24 mouse cellular contexts compared by ENCODE assay signal in genomic region chr7:19762283-19762682, GRCm38 (mm10). TPM values are rescaled to one million over a fixed set of nuclear protein-coding genes. Genes with fewer than 3 reads are reported as not detected.
A peak's percentile ranks its signal among the peaks of the same experiment; 100 is the strongest.
DNase-seq lines count a peak whose midpoint lies in the region; ATAC-seq and TF ChIP-seq lines count a peak whose summit lies in the region.
"Had no signal": no experiment of that assay in that cellular context is flagged by ENCODE, and none has a peak within 500 bp of the region (broad histone marks: within the 10 kb centered on the region; RNA-seq: fewer than 3 reads in every experiment).

No protein-coding gene starts in this region.

- no peaks in the 10 kb centered on the region for H3K27me3 ChIP-seq in heart, embryonic 11.5 days (ENCODE audit: control insufficient read depth, insufficient read depth, low read length)
- no peaks in the 10 kb centered on the region for H3K27me3 ChIP-seq in kidney, embryonic 14.5 days (ENCODE audit: control insufficient read depth, insufficient read depth, low read length)
- no peaks in the 10 kb centered on the region for H3K27me3 ChIP-seq in lung, embryonic 14.5 days (ENCODE audit: insufficient read depth, low read length)
- no peaks in the 10 kb centered on the region for H3K27me3 ChIP-seq in limb, embryonic 14.5 days (ENCODE audit: control insufficient read depth, insufficient read depth, low read length)
- H3K27me3 ChIP-seq: forebrain, embryonic 13.5 days; limb, embryonic 12.5 days; neural tube, embryonic 15.5 days had no signal

- no peak for TF ChIP-seq POLR2A in limb, embryonic 14.5 days (IDR thresholded peaks at IDR 0.05; ENCODE audit: borderline replicate concordance, extremely low read depth, insufficient read depth, insufficient read length)

- ATAC-seq in heart, embryonic 11.5 days (replicated peaks; ENCODE audit: insufficient number of reproducible peaks, low FRiP score, low TSS enrichment) = no peak
- peak; percentile 72; the same call in 1 of the 2 replicates for ATAC-seq in kidney, embryonic 14.5 days (ENCODE audit: low FRiP score, low TSS enrichment)
- ATAC-seq in lung, embryonic 14.5 days (ENCODE audit: insufficient read depth) = peak; percentile 63
- ATAC-seq in limb, embryonic 14.5 days (ENCODE audit: low FRiP score, low read depth) = peak; percentile 76
- ATAC-seq: activated CD4-positive, CD25-positive, alpha-beta regulatory T cell, adult 4 months; forebrain, embryonic 13.5 days had no signal

- peaks cover 11% of the 10 kb centered on the region; the same call in 1 of the 2 replicates for H3K36me3 ChIP-seq in heart, embryonic 11.5 days (ENCODE audit: control insufficient read depth, insufficient read depth, low read length)
- peaks cover 58% of the 10 kb centered on the region for H3K36me3 ChIP-seq in kidney, embryonic 14.5 days (ENCODE audit: control insufficient read depth, insufficient read depth, low read length)
- H3K36me3 ChIP-seq in lung, embryonic 14.5 days (ENCODE audit: insufficient read depth) = peaks cover 81% of the 10 kb centered on the region
- peaks cover 21% of the 10 kb centered on the region for H3K36me3 ChIP-seq in limb, embryonic 14.5 days (ENCODE audit: control insufficient read depth, insufficient read depth, low read length)
- H3K36me3 ChIP-seq: G1E; liver, embryonic 15.5 days; neural tube, embryonic 15.5 days had no signal

- H3K4me1 ChIP-seq in heart, embryonic 11.5 days (ENCODE audit: control insufficient read depth, insufficient read depth, low read length) = peaks cover 7% of the 10 kb centered on the region
- no peaks in the 10 kb centered on the region for H3K4me1 ChIP-seq in kidney, embryonic 14.5 days (ENCODE audit: control insufficient read depth, insufficient read depth, low read length)
- no peaks in the 10 kb centered on the region for H3K4me1 ChIP-seq in lung, embryonic 14.5 days (ENCODE audit: insufficient read depth)
- no peaks in the 10 kb centered on the region for H3K4me1 ChIP-seq in limb, embryonic 14.5 days (ENCODE audit: control insufficient read depth, insufficient read depth, low read length)
- H3K4me1 ChIP-seq: forebrain, embryonic 13.5 days; limb, embryonic 12.5 days; liver, embryonic 15.5 days; megakaryocyte, embryonic 14.5 days; neural tube, embryonic 15.5 days had no signal

- WGBS in heart, embryonic 11.5 days (ENCODE audit: insufficient replicate concordance) = 43% methylated on average over 11 of the region's 11 CpGs
- 40% methylated on average over 11 of the region's 11 CpGs for WGBS in kidney, embryonic 14.5 days
- 43% methylated on average over 11 of the region's 11 CpGs for WGBS in lung, embryonic 14.5 days
- 83% methylated on average over 11 of the region's 11 CpGs for whole genome bisulfite sequencing in limb, embryonic 14.5 days

- DNase-seq in heart, postnatal 36 days = no peak
- no peak for DNase-seq in kidney, adult 18-20 months
- DNase-seq in lung, embryonic 14.5 days = peak; percentile 57
- no peak for DNase-seq in lung, postnatal 25 days (ENCODE audit: low spot score)
- no peak for DNase-seq in limb, embryonic 14.5 days (ENCODE audit: low spot score)
- no peak for DNase-seq in frontal cortex, adult 2 months (ENCODE audit: extremely low spot score in 1 of 2, low spot score in 1 of 2)
- DNase-seq: adrenal gland, postnatal 10 days; cerebellum, adult 9-10 months; gastrocnemius, postnatal 10 days; heart, adult 2 months; midbrain, embryonic 14.5 days had no signal

- intact Hi-C loops in heart, postnatal 36 days (cut with DNase I) = no loop called here

- no peak overlapping the region for H3K9ac ChIP-seq in heart, embryonic 11.5 days (ENCODE audit: low read depth, low read length)
- H3K9ac ChIP-seq in kidney, embryonic 14.5 days (ENCODE audit: low read depth, low read length) = no peak overlapping the region
- no peak overlapping the region for H3K9ac ChIP-seq in lung, embryonic 14.5 days
- H3K9ac ChIP-seq in limb, embryonic 14.5 days (ENCODE audit: low read depth, low read length, severe bottlenecking) = no peak overlapping the region
- H3K9ac ChIP-seq: forebrain, embryonic 13.5 days; hindbrain, embryonic 14.5 days; limb, embryonic 12.5 days; liver, embryonic 15.5 days; neural tube, embryonic 15.5 days had no signal

- no peak overlapping the region for H3K4me2 ChIP-seq in heart, embryonic 11.5 days
- no peak overlapping the region for H3K4me2 ChIP-seq in kidney, embryonic 14.5 days (replicated peaks; ENCODE audit: low read depth, low read length)
- H3K4me2 ChIP-seq in lung, embryonic 14.5 days = no peak overlapping the region
- no peak overlapping the region for H3K4me2 ChIP-seq in limb, embryonic 14.5 days (replicated peaks; ENCODE audit: low read depth, low read length, severe bottlenecking)
- H3K4me2 ChIP-seq: forebrain, embryonic 13.5 days; hindbrain, embryonic 14.5 days; limb, embryonic 12.5 days; liver, embryonic 15.5 days; neural tube, embryonic 15.5 days had no signal

- peak overlapping the region; percentile 62 for H3K27ac ChIP-seq in heart, embryonic 11.5 days (ENCODE audit: low read depth, low read length)
- no peak overlapping the region; the same call in 1 of the 2 replicates for H3K27ac ChIP-seq in kidney, embryonic 14.5 days (ENCODE audit: low read depth, low read length)
- H3K27ac ChIP-seq in lung, embryonic 14.5 days (ENCODE audit: low read depth) = no peak overlapping the region
- no peak overlapping the region for H3K27ac ChIP-seq in limb, embryonic 14.5 days (replicated peaks; ENCODE audit: low read depth, low read length)
- H3K27ac ChIP-seq: forebrain, embryonic 13.5 days; heart, adult 2 months; hindbrain, embryonic 14.5 days; limb, embryonic 12.5 days; liver, embryonic 15.5 days; neural tube, embryonic 15.5 days had no signal

- no peaks in the 10 kb centered on the region for H3K9me3 ChIP-seq in heart, embryonic 11.5 days (replicated peaks; ENCODE audit: control insufficient read depth, low read length)
- no peaks in the 10 kb centered on the region for H3K9me3 ChIP-seq in kidney, embryonic 14.5 days (ENCODE audit: control insufficient read depth, low read length)
- no peaks in the 10 kb centered on the region for H3K9me3 ChIP-seq in lung, embryonic 14.5 days (ENCODE audit: low read depth, low read length)
- H3K9me3 ChIP-seq in limb, embryonic 14.5 days (ENCODE audit: control insufficient read depth, low read length) = no peaks in the 10 kb centered on the region
- H3K9me3 ChIP-seq: forebrain, embryonic 13.5 days; G1E; limb, embryonic 12.5 days; liver, embryonic 15.5 days; megakaryocyte, embryonic 14.5 days; neural tube, embryonic 15.5 days had no signal

- H3K4me3 ChIP-seq in heart, embryonic 11.5 days (ENCODE audit: low read depth, low read length) = no peak overlapping the region
- H3K4me3 ChIP-seq in kidney, embryonic 14.5 days (ENCODE audit: low read length) = no peak overlapping the region
- H3K4me3 ChIP-seq in lung, embryonic 14.5 days (ENCODE audit: low read depth, low read length) = no peak overlapping the region
- H3K4me3 ChIP-seq in limb, embryonic 14.5 days (replicated peaks; ENCODE audit: low read length) = no peak overlapping the region
- H3K4me3 ChIP-seq: erythroblast, embryonic 14.5 days; forebrain, embryonic 13.5 days; heart, adult 2 months; limb, embryonic 12.5 days; liver, embryonic 15.5 days; megakaryocyte, embryonic 14.5 days; neural tube, embryonic 15.5 days had no signal

- no peak for TF ChIP-seq CTCF in lung, embryonic 14.5 days (IDR thresholded peaks at IDR 0.05; ENCODE audit: low read depth)

RNA-seq across cellular contexts. Expression of gene Bcam, which starts 8.5 kb away (rescaled TPM):
- 163 and 173 TPM in 2 replicates for polyA plus RNA-seq in heart, embryonic 11.5 days (2014; fragmentation: Nextera tagmentation; extraction: Ambion mirVana)
- total RNA-seq in heart, postnatal 36 days (2021) = 100 to 1,000 TPM; 210 to 232 TPM
- 177 and 214 TPM in 2 replicates for polyA plus RNA-seq in kidney, embryonic 14.5 days (2014; fragmentation: Nextera tagmentation; extraction: Ambion mirVana)
- polyA plus RNA-seq in lung, embryonic 14.5 days (2014; fragmentation: Nextera tagmentation; extraction: Ambion mirVana) = 206 and 209 TPM in 2 replicates
- 94.3 and 108 TPM in 2 replicates for polyA plus RNA-seq in limb, embryonic 14.5 days (2012; rRNA removed)
- polyA plus RNA-seq in limb, embryonic 14.5 days (2014; fragmentation: Nextera tagmentation; extraction: Ambion mirVana) = 114 and 116 TPM in 2 replicates
- polyA plus RNA-seq in frontal cortex, adult 2 months (2012; rRNA removed) = 22.2 and 23.0 TPM in 2 replicates
- polyA plus RNA-seq: erythroblast, embryonic 14.5 days; G1E had no signal

RNA-seq across cellular contexts. Expression of gene Nectin2, which starts 12.0 kb away (rescaled TPM):
- polyA plus RNA-seq in heart, embryonic 11.5 days (2014; fragmentation: Nextera tagmentation; extraction: Ambion mirVana) = 87.0 and 100 TPM in 2 replicates
- total RNA-seq in heart, postnatal 36 days (2021) = 10 to 100 TPM; 33.2 to 41.7 TPM
- 106 and 139 TPM in 2 replicates for polyA plus RNA-seq in kidney, embryonic 14.5 days (2014; fragmentation: Nextera tagmentation; extraction: Ambion mirVana)
- 120 and 125 TPM in 2 replicates for polyA plus RNA-seq in lung, embryonic 14.5 days (2014; fragmentation: Nextera tagmentation; extraction: Ambion mirVana)
- 58.9 and 72.1 TPM in 2 replicates for polyA plus RNA-seq in limb, embryonic 14.5 days (2012; rRNA removed)
- polyA plus RNA-seq in limb, embryonic 14.5 days (2014; fragmentation: Nextera tagmentation; extraction: Ambion mirVana) = 71.3 and 80.8 TPM in 2 replicates
- 7.6 and 7.7 TPM in 2 replicates for polyA plus RNA-seq in frontal cortex, adult 2 months (2012; rRNA removed)

RNA-seq across cellular contexts. Expression of gene Cblc, which starts 34.3 kb away (rescaled TPM):
- polyA plus RNA-seq in heart, embryonic 11.5 days (2014; fragmentation: Nextera tagmentation; extraction: Ambion mirVana) = 0.20 and 0.24 TPM in 2 replicates
- under 1 TPM; 0.75 to 0.81 TPM for total RNA-seq in heart, postnatal 36 days (2021)
- 4.7 and 7.3 TPM in 2 replicates for polyA plus RNA-seq in kidney, embryonic 14.5 days (2014; fragmentation: Nextera tagmentation; extraction: Ambion mirVana)
- polyA plus RNA-seq in lung, embryonic 14.5 days (2014; fragmentation: Nextera tagmentation; extraction: Ambion mirVana) = 6.8 and 10.2 TPM in 2 replicates
- 5.2 and 5.9 TPM in 2 replicates for polyA plus RNA-seq in limb, embryonic 14.5 days (2012; rRNA removed)
- 7.5 and 8.6 TPM in 2 replicates for polyA plus RNA-seq in limb, embryonic 14.5 days (2014; fragmentation: Nextera tagmentation; extraction: Ambion mirVana)
- polyA plus RNA-seq in frontal cortex, adult 2 months (2012; rRNA removed) = not detected in 2 replicates
- total RNA-seq: common myeloid progenitor, adult 5-6 weeks; G1E; layer of hippocampus, postnatal 14 days had no signal
- polyA plus RNA-seq: activated CD4-positive, CD25-positive, alpha-beta regulatory T cell, adult 4 months; erythroblast, embryonic 14.5 days; forebrain, embryonic 13.5 days; G1E; hindbrain, embryonic 14.5 days; midbrain, embryonic 14.5 days had no signal

RNA-seq across cellular contexts. Expression of gene Tomm40, which starts 47.0 kb away (rescaled TPM):
- polyA plus RNA-seq in heart, embryonic 11.5 days (2014; fragmentation: Nextera tagmentation; extraction: Ambion mirVana) = 142 and 154 TPM in 2 replicates
- 100 to 1,000 TPM in 1 of 2 experiments, 10 to 100 TPM in 1; 97.7 to 102 TPM for total RNA-seq in heart, postnatal 36 days (2021)
- polyA plus RNA-seq in kidney, embryonic 14.5 days (2014; fragmentation: Nextera tagmentation; extraction: Ambion mirVana) = 159 and 177 TPM in 2 replicates
- polyA plus RNA-seq in lung, embryonic 14.5 days (2014; fragmentation: Nextera tagmentation; extraction: Ambion mirVana) = 149 and 168 TPM in 2 replicates
- polyA plus RNA-seq in limb, embryonic 14.5 days (2012; rRNA removed) = 101 and 123 TPM in 2 replicates
- 124 and 129 TPM in 2 replicates for polyA plus RNA-seq in limb, embryonic 14.5 days (2014; fragmentation: Nextera tagmentation; extraction: Ambion mirVana)
- polyA plus RNA-seq in frontal cortex, adult 2 months (2012; rRNA removed) = 115 and 118 TPM in 2 replicates
